Mouse (Mus musculus) retina, embryonic 14.5 days (tissue): ENCODE data around the gene Lrmda.

Experiments
- DNase-seq: peaks from one replicate; pipeline ENCODE4 v3.0.0-alpha.2; 2015; ENCODE audit warnings: low spot score

Lrmda gene

DNA sequence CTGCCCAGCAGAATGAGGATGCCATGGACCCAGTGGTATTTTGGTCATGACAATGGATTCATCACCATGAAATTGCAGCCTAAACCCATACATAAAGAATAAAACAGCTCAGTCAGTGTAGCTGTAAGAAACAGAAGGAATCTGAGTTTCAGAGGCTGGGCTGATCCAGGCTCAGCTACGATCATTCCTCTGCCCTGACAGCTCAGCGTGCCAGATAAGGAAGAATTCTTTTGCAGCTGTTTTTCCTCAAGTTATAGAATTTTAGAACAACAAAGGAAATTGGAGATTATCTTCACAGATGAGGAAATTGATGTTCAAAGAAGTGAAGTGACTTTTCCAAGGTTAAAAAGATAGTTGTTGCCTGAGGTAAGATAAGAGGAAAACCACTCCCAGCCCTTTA is 921.1 kb downstream of the Lrmda start:
- DNase-seq = no peak

- no peak for DNase-seq
Observed at GRCm38 (mm10) chr14:22942569-22942968, 923.1 kb downstream of the Lrmda start.

DNA sequence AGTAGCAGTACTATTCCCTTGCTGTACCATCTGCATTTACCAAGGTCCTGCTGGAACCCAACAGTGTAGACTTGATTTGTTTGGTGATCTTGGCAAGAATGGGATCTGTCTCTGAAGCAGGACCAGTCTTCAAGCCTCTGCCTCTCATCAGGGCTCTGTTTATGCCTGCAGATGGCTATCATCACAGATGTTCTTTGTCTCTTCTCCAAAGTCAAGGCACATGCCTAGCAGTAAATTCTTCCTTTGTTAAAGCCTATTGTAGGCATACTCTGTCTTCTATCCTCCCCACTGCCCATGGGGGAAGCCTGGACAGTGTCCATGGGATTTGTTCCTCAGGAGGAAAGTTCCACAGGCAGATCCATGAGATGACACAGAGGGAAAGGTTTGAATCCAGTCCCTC is 930.0 kb downstream of the Lrmda start:
- no peak for DNase-seq

- DNase-seq = no peak
Observed at GRCm38 (mm10) chr14:22952981-22953380, 933.5 kb downstream of the Lrmda start.

GRCm38 (mm10) chr14:22960166-22960565 is 940.7 kb downstream of the Lrmda start:
- no peak for DNase-seq

- DNase-seq = no peak
Observed at GRCm38 (mm10) chr14:22964796-22965660, 945.5 kb downstream of the Lrmda start.

DNA sequence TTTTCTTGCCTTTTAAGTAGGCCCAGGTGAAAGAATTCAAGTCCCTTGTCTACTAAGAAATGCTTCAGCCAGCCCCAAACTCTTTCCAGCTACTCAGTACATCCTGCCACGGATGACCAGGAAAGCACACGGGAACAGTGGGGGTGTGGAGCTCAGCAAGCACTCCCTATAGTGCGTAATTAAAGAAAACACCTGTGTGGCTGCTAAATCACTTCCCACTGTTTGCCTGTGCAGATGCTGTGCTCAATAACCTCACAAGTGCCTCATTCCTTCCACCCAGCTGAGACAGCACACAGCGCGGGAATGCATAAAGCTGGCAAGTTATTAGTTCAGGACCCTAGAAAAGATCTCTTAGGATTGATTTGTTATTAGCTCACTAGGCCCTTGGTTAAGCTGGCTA is 949.2 kb downstream of the Lrmda start:
- no peak for DNase-seq

DNA sequence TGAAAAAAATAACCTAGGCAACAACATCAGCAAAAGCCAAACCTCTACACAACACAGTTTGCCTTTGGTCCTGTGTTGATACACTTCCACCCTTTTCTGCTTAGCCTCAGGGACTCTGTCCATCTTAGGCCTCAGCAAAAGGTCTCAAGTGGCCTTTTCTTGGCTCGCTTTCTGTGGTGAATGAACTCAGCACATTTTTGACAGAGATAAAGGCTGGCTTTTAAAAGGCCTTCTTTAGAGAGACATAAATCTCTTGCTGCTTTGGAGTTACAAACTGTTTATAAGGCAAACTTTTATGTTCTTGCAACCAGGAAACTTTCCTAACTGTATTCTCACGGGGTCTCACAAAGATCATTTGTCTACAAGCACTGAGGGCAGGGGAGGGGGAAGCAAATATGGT is 967.2 kb downstream of the Lrmda start:
- no peak for DNase-seq

DNA sequence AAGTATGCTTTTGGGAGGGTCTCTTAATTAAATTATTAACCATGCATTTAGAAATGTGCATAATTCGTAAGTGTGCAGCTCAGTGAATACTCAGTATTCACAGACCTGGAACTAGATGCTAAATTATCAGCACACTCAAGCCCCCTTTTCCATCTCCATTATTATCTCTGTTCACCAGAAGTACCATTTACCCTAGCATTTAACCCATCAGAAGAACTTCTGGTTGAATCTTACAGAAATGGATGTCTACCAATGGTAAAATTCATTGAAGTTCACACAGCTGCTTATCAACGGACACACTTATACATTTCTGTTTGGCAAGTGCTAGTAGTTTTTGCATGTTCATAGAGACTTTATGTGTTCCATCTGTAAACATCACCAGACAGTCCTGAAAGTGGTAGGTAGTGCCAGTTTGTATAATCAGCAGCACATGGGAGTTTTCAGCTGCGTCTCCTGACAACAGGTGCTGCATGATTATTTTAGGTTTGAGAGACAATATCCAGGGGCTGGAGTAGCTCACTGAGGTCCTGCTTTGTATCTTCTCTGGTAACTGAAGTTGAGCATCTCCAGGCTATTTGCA is 968.7 kb downstream of the Lrmda start:
- DNase-seq = no peak

- DNase-seq = no peak
Observed at GRCm38 (mm10) chr14:22995184-22995935, 975.8 kb downstream of the Lrmda start.

DNA sequence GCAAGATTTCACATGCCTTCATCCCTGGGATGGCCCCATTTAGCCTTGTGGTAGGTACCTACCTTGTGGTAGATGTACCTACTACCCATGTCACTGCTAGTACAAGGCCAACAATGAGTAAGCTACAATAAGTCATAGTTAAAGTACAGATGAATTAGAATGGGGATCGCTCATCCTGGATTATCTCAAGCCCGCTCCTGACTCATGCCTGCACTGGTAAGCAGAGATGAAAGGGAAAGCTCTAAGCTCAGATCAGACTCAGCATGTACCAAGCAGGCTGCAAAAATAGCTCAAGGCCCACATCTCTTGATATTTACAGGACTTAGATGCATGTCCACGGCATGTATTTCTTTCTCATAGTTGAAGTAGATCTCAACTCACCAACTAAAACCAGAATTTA is 979.4 kb downstream of the Lrmda start:
- DNase-seq = no peak

DNA sequence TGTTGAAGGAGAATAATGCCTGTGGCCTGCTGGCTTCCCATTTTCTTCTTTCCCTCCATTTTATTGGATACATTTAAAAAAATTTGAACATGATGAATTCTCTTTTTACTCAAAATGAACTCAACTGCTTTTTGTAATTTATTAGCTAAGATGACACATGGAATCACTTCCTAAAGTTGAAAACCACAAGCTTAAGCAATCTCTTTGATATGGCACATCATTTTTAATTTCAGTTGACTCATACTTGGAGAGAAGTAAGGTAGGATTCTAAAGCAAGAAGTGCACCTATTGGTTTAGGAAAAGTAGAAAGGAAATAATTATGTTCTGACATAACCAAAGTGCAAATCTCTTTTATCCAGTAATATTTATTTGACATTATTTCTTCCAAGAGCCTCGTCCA is 992.5 kb downstream of the Lrmda start:
- DNase-seq = no peak

GRCm38 (mm10) chr14:23014747-23015286 is 995.3 kb downstream of the Lrmda start:
- peak; percentile 21 for DNase-seq

GRCm38 (mm10) chr14:23015321-23016067 is 996.0 kb downstream of the Lrmda start:
- DNase-seq = no peak

DNA sequence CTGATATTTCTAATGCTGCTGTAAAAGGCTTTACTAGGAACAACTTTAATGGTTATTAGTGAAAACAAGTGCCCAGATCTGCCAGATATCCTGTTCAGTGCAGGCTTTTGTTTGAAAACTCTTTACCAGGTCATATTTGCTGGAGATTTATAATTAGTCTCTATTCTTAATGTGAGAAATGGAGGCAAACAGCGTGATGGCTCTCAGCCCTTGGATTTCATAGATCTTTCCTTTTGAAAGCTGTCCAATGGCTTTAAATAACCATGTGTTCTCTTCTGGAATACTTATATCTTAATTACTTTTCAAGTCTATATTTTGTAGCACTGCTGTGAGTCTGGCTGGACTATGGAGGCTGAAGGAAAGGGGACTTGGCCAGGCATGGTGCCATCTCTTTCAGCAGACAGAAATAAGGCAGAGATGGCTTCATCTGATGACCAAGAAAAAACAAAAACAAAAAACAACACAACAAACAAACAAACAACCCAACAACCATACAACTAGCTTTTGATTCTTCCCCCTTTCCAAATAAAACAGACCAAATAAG is 996.6 kb downstream of the Lrmda start:
- DNase-seq = no peak

DNA sequence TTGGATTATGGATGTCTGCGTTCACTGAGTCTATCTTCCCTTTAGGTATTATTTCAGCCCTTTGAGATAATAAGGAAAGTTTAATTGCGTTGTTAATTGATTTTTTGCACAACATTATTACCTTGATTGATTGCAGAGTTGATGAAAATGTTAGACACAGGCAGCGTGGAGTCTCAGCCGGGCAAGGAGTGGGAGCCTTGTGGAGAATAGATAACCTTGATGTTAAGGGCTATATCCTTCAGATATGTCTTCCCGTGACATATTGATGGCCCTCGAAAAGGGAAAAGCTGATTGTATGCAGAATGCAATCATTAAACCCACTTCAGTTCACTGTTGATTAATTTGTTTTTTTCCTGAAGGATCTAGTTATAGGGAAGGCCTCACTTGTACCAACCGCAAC is 1021.5 kb downstream of the Lrmda start:
- DNase-seq = no peak

DNA sequence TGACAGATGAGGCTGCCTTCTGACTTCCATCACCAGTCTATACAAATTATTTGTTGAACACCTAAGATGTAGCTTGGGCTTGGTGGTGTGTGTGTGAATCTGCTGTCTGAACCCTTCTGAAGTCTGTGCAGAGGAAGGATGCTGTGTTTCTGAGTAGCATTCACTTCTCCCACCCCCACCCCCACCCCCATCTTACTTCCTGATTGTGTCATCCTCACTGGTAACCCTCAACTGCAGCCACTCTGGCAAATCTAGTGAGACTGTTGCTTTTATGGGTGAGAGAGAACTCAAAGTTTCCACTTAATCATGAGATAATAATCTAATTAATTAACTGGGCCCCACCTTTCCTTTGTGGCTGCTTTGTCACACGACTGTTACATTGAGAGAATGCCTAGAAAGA is 1025.8 kb downstream of the Lrmda start:
- no peak for DNase-seq

- peak; percentile 90 for DNase-seq
Observed at GRCm38 (mm10) chr14:23046330-23046729, 1026.8 kb downstream of the Lrmda start.

- no peak for DNase-seq
Observed at GRCm38 (mm10) chr14:23051441-23051840, 1031.9 kb downstream of the Lrmda start.

DNA sequence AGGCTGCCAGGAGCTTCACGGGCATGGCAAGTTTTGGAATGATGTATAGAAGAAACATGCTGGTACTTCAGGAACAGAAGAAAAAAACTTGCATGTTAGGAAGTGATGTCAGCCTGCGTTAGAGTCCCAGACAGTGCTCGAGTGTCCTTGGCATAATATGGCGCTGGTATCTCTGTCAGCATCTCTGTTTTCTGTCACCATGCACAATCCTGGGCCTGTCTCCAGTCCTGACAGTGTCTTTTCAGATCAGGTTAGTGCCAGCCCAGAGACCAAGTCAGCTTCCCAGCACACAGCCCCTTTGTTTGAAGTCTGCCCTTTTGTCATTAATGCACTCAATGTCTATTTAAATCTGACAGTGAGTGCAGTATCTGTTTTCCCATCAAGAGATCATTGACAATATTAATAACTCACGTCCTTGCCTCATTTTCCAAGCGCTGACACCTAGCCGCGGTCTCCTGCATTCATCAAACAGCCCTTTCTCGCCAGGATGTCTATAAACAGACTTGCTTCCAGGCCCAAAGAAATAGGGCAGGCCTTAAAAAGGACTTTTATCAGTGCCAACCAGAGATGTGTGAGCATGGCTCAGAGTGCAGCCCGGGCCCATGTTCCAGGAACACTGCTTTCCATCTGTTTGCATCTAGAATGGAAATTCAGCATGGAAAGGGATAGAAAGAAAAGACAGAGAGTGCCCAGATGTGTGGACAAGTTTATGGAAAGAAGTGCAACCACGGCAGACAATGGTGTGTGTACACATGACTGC is 1033.5 kb downstream of the Lrmda start:
- DNase-seq = no peak
